Mouse (Mus musculus) brain, adult 10 weeks (tissue): ENCODE measurements around the gene Prr29. TPM values are rescaled to one million over a fixed set of nuclear protein-coding genes. Genes with fewer than 3 reads are reported as not detected.

Experiments
- polyA plus RNA-seq: library from polyadenylated mRNA; stranded (reverse); fragments of 350-450 nt; fragmentation: Illumina TruSeq; extraction: RNeasy Lipid Tissue Mini Kit (QIAGEN cat#74804); gene quantifications from one replicate; pipeline ENCODE4 v1.2.3, GENCODE M21; 2015; ENCODE audit warnings: low read depth, low replicate concordance

Gene Prr29
- polyA plus RNA-seq = 0.76 TPM

DNA sequence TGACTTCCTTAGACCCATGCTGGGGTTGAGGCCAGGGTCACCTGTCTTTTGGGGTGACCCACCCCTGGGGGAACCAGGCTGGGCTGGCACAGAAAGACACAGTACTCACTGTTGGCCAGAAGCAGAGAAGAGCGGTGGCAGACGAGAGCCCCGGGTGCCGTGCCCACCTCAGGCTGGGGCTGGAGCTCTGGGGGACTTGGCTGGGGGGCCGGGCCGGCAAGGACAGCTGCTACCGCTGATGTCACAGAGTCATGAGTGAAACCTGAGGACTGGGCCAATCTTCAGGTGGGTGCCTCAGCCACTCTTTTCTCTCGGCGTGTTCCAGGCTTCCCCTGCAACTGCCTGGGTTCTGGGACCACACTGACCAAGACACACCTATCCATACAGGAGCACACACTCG, at the start of gene Prr29:
TSS of gene Prr29 (plus strand) at position 107 of the 400 bp plus-strand sequence.

DNA sequence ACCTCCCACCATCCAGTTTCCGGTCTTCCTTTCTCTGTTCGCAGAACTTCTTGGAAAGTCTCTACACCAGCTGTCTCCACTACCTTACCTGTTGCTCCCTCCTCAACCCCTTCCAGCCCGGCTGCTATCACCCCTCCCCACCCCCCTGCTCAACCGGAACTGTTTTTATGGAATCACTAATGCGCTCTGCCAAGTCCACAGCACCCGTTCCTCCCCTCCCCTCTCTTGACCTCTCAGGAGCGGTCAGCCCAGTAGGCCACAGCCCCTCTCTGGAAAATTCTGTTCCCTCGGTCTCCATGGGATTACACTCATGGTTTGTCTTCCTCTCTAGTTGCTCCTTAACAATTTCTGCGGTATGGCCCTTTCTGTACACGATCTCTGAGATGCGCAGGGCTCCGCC, 12.1 kb upstream of the Prr29 start, which contains the start of gene Scn4a:
TSS of gene Scn4a (minus strand) at position 101 of the 400 bp plus-strand sequence.

DNA sequence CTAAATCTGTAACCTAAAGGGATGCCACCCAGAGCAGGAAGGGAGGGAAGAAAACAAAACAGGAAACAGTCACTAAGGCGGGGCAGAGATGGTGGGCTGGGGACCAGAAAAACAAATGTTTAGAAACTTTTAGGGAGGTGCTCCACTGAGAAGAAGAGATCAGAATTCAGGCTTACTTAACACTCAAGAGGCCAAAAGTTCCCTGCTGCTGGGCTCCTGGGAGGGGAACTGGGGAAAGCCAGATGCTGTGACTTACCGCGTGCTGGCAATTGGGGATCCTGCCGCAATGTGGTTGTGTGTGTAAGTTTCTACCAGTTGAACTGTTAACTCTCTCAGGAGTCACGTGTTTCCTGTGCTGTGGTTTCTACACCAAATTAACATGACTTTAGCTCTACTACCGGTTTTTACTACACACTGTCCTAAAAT, 22.5 kb downstream of the Prr29 start, which contains the start of gene Icam2:
TSS of gene Icam2 (minus strand) at position 285 of the 426 bp plus-strand sequence.

Other genes with a start within 250 kb of the Prr29 start
- gene Gm10840, start 204.6 kb upstream of the Prr29 start, polyA plus RNA-seq = not detected
- gene Limd2, start 204.6 kb upstream of the Prr29 start, polyA plus RNA-seq = 78.9 TPM
- gene Strada, start 163.3 kb upstream of the Prr29 start, polyA plus RNA-seq = 23.9 TPM
- gene Ccdc47, start 149.1 kb upstream of the Prr29 start, polyA plus RNA-seq = 100 TPM
- gene Ddx42, start 148.5 kb upstream of the Prr29 start, polyA plus RNA-seq = 46.6 TPM
- gene Ftsj3, start 109.4 kb upstream of the Prr29 start, polyA plus RNA-seq = 22.7 TPM
- 331 TPM for gene Psmc5, start 109.3 kb upstream of the Prr29 start, polyA plus RNA-seq
- gene Smarcd2, start 92.5 kb upstream of the Prr29 start, polyA plus RNA-seq = 13.9 TPM
- gene Tcam1, start 88.8 kb upstream of the Prr29 start, polyA plus RNA-seq = not detected
- gene Gh, start 63.6 kb upstream of the Prr29 start, polyA plus RNA-seq = not detected
- 0.54 TPM for gene Cd79b, start 50.7 kb upstream of the Prr29 start, polyA plus RNA-seq
- not detected for gene Scn4a, start 12.2 kb upstream of the Prr29 start, polyA plus RNA-seq
- gene Icam2, start 22.6 kb downstream of the Prr29 start, polyA plus RNA-seq = 5.8 TPM
- gene Ern1, start 122.4 kb downstream of the Prr29 start, polyA plus RNA-seq = 3.6 TPM
- 75.3 TPM for gene Tex2, start 248.0 kb downstream of the Prr29 start, polyA plus RNA-seq